Mouse (Mus musculus) CH12.LX (cell line): ENCODE results near the gene Gng4.

Experiments
- IRF4 ChIP-seq: IDR thresholded peaks from 2 replicates; pipeline ENCODE4 v1.6.1; 2014; ENCODE audit warnings: low read depth, mild to moderate bottlenecking, inconsistent platforms, low read length, improper control_type of control experiment
- TBP ChIP-seq: conservative IDR thresholded peaks from 2 replicates; pipeline ENCODE4 v1.6.1; 2011; ENCODE audit warnings: low read depth, low read length, improper control_type of control experiment

GRCm38 (mm10) chr13:13783296-13783695 is 563 bp upstream of the Gng4 start:
- TF ChIP-seq IRF4 (no peak), TBP (no peak)
